Mouse (Mus musculus): ENCODE data around the gene Sirt6.

Gene Sirt6

DNA sequence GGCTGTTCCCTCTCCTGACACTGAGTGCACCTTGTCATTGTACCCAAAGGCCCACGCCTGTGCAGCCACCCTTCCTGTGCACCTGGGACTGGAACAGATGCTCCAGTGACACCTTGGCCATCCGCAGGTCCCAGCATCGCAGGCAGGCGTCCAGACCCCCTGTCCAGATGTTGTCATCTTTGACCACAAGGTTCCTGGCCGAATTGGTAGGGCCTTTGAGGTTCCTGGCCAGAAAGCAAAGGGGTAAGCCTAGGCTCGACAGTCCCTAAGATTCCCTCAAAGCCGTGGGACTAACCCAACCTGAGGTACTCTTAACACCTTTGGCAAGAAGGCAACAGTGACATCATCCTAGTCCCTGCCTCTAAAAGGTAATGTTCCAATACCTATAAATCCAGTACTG lies 35.0 kb downstream of the Sirt6 start:
- no peak for DNase-seq

DNA sequence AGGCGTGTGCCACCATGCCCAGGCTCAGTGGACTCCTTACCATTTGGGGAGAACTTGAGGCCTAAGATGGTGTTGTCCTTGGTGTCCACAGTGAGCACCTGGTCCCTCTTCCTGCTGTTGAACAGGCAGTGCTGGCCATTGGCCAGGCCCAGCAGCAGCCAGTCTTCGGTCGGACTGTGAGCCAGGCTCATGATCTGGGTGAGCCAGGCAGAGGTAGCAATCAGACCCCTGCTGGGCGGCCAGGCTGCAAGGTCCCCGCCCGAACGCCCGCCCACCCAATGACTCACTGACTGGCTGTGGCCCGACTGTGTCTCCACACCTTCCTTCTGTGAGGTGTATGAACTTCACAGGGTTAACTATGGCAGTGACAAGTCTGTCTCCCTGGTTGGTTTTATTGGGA lies 35.8 kb downstream of the Sirt6 start:
- DNase-seq: no peak

DNA sequence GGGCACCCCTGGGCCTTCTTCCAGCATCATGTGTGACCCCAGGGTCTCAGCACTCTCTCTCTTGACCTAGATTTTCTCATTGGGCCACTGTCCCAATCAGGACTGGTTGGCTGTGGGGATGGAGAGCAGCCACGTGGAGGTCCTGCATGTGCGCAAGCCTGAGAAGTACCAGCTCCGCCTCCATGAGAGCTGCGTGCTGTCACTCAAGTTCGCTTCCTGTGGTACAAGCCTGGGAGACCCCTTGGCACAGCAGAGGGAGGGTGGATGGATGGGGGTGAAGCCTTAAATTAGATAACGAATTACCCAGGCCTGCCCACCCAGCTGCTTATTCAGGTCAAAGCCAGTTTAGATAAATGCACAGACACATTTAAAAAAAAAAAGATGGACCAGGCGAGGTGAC lies 38.9 kb downstream of the Sirt6 start:
- no peak for DNase-seq

DNA sequence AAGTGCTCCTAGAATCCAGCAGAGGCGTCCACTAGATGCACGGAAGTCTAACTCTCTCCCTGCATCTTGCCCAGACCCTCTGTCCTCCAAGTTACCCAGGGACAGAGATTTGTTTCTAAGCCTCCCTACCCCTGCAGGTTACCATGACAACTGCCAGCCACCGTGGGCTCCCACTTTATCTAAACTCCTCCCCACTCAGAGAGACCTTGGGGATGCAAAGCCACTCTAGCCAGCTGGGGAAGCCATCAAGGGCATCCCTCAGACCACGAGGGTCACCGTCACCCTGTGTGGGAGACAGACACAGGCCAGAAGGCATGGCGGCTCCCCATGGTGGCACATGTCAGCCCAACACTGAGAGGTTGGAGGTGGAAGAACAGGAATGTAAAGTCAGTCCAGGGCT lies 44.2 kb downstream of the Sirt6 start:
- DNase-seq: no peak

DNA sequence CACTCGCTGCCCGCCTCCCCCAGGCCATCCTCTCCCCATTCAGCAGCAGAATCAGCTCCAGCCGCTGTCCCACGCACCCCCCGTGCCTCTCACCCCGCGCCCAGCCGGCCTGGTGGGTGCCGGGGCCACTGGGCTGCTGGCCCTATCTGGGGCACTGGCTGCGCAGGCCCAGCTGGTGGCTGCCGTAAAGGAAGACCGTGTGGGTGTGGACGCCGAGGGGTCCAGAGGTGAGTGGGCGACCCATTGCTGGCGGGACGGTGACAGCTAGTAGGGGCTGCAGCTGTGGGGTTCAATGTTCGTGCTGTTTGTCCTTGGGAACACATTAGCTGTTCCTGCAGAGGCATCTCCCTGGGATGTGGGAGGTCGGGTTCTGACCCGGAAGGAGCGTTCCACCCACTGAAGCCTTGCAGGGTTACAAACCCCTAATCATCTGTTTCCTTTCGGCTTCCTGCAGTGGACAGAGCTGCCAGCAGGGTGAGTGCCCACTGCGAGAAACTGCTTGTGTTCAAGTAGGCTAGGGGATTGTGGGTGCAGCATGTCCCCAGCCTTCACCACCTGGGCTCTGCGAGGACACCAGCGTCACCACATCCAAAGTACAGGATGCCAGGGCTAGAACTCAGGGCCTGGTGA lies 47.0 kb downstream of the Sirt6 start:
- no peak for DNase-seq

DNA sequence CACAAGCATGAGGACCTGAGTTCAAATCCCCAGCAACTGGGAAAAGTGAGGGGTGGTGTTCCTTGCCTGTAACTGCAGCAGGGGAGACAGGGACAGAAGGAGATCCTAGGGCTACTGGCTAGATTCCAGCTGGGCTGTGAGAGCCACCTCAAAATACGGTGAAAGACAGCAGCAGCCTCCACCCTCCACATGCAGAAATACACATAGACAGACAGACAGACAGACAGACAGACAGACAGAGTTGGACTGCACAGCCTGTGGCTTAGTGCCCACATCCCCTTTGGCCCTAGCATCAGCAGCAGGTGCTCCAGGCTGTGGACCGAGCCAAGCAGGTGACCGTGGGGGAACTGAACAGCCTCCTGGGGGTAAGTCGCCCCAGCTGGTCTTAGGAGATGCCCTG lies 47.6 kb downstream of the Sirt6 start:
- no peak for DNase-seq

DNA sequence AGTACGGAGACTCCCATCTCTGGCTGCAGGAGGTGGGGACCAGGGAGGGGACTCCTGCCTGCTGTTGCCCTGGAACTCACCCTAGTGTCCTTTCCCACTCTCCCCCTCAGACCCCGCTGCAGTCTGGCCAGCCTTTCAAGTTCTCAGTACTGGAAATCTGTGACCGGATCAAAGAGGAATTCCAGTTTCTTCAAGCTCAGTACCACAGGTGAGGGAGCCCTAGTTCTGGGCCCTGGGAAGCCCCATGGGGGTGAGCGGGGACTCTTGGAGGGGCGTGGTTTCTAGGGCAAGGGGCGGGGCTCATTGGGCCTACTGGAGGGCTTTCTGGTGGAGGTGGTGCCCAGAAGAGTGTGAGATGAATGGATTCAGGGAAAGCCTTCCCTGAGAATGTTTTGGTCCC lies 51.9 kb downstream of the Sirt6 start:
- peak; percentile 69 for DNase-seq

DNA sequence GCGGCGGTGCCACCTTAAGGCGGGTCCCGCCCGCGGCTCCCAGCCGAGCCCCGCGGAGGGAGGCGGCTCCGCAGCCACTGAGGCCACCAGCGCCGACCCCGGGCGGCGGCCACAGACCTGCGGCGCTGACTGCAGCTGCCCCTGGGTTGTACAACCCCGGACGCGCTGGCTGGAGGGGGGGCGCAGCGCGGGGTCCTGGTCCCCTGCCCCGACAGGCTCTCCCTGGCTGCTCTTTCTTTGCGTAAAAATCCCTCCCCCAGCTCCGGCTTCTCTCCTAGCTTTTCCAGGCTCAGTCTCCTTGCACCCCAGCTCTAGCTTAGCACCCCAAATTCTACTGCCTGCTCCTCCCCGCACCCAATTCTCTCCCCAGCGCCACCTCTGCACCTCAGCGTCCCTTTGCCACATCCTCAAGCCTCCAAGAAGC lies 52.4 kb downstream of the Sirt6 start:
- DNase-seq: peak; percentile 65

DNA sequence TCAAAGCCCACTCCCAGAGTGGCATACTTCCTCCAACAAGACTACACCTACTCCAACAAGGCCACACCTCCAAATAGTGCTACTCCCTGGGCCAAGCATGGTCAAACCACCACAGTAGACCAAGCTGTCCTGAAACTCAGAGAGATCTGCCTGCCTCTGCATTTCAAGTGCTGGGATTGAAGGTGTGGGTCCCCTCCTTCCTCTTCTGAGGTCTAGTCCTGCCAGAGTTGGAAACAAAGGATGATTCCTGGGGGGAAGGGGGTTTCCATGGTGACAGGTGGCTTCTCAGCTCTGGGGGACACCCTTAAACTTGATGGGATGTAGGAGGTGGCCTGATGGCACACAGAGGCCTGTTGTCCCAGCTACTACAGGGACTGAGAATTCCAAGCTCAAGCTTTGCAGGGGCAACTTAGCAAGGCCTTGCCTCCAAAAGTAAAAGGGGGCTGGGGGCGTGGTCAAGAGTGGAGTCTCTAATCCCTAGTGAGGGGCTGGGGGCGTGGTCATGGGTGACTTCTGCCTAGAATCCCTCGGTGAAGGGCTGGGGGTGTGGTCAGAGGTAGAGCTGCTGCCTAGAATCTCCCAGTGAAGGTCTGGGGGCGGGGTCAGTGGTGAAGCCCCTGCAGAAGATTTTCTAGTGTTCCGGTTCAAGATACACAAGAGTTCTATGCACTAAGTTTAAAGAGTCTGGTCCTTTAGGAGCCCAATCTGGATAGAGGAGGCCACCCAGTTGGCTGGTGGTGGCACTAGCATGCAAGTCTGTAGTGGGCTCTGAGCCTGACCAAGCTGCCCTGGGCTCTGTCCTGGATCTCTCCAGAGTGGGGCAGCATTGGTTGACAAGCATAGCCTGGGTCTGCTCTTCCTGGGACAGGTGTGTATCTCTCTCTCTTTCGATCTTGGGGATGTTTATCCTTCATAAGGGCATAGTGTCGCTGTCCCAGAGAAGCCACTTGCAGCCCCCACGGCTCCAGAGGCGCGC lies 53.2 kb downstream of the Sirt6 start, which contains the start of gene Tle2:
Gene Tle2, plus strand, starts transcription at position 481 of the 976 bp plus-strand sequence.
- DNase-seq: peak; percentile 59

DNA sequence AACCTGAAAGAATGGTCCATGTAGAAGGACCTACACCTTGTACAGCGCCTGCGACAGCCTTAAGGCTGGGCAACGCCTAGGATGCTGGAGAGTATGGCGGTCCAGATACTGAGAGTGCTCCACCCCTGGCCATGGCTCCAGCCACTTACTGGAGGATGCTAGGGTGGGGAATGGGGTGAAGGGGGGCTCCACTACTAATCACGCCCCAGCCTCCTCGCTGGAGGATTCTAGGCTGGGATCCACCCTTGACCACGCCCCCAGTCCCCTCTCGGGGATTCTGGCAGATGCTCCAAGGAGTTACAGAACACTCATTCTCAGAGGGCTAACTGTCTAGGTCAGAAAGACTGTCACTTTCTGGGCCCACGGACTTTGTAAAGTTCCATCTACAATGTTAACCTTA lies 54.6 kb downstream of the Sirt6 start:
- no peak for DNase-seq

DNA sequence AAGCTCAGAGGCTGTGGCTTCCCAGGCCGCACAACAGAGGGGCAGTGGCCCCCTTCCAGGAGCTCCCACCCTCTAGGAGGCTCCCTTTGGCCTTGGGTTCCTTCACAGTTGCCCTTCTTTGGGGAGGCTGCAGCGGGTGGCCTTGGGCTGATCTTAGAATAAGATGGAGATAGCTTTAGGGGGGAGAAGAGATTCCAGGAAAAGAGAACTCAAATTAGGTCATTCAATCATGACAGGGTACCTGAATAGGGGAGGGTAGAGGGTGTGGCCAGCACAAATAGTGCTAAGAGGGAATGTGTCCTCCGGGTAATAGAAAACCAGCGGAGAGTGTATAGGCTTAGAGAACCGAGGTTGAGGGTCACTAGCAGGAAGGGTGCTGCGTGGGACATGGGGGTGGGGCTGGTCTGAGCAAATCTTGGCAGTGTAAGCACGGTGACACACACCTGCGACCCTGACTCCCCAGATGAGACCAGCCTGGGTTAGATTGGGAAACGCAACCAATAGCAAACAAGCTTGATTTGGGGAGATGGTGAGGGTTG lies 55.4 kb downstream of the Sirt6 start:
- DNase-seq: no peak
